In genomic region chr13:83739131-83739530, GRCm38 (mm10) we compare ENCODE assay signal across 9 mouse cellular contexts.
DNase-seq lines count a peak whose midpoint lies in the region; ATAC-seq and TF ChIP-seq lines count a peak whose summit lies in the region.
"Had no signal": no experiment of that assay in that cellular context is flagged by ENCODE, and none has a peak within 500 bp of the region (broad histone marks: within the 10 kb centered on the region; RNA-seq: fewer than 3 reads in every experiment).

No protein-coding gene starts in this region.

- peak overlapping the region; percentile 88; the same call in 1 of the 2 replicates for H3K27ac ChIP-seq in cerebellum, adult 2 months (ENCODE audit: insufficient read depth, low read length)
- no peak overlapping the region for H3K27ac ChIP-seq in lung, embryonic 14.5 days (ENCODE audit: low read depth)
- H3K27ac ChIP-seq in intestine, embryonic 16.5 days (ENCODE audit: low read length): no peak overlapping the region
- H3K27ac ChIP-seq in stomach, embryonic 14.5 days (ENCODE audit: low read length): no peak overlapping the region

- TF ChIP-seq POLR2A in cerebellum, adult 2 months (IDR thresholded peaks at IDR 0.05; ENCODE audit: borderline replicate concordance, insufficient read depth, low read length): no peak

- ATAC-seq in lung, embryonic 14.5 days (ENCODE audit: insufficient read depth): no peak
- ATAC-seq in intestine, embryonic 16.5 days: no peak
- ATAC-seq in stomach, embryonic 14.5 days (ENCODE audit: insufficient number of reproducible peaks, insufficient read depth, low FRiP score, low read depth): no peak

- 1% methylated on average over 3 of the region's 3 CpGs for WGBS in cerebellum, adult 2 months
- WGBS in lung, embryonic 14.5 days: 14% methylated on average over 3 of the region's 3 CpGs
- WGBS in intestine, embryonic 16.5 days: 11% methylated on average over 3 of the region's 3 CpGs
- WGBS in stomach, embryonic 14.5 days: 10% methylated on average over 3 of the region's 3 CpGs

- peak overlapping the region; percentile 84 for H3K4me3 ChIP-seq in cerebellum, adult 2 months (replicated peaks; ENCODE audit: insufficient read depth, low read depth, low read length)
- H3K4me3 ChIP-seq in lung, embryonic 14.5 days (ENCODE audit: low read depth, low read length): no peak overlapping the region
- H3K4me3 ChIP-seq in intestine, embryonic 16.5 days (ENCODE audit: low read length): peak overlapping the region; percentile 7; the same call in 1 of the 2 replicates
- H3K4me3 ChIP-seq in stomach, embryonic 14.5 days (ENCODE audit: low read depth, low read length): peak overlapping the region; percentile 5; the same call in 1 of the 2 replicates

- no peak overlapping the region for H3K9ac ChIP-seq in lung, embryonic 14.5 days
- no peak overlapping the region for H3K9ac ChIP-seq in intestine, embryonic 16.5 days (ENCODE audit: low read depth, low read length)
- no peak overlapping the region for H3K9ac ChIP-seq in stomach, embryonic 14.5 days (replicated peaks; ENCODE audit: low read depth, low read length)

- TF ChIP-seq CTCF in cerebellum, adult 2 months (IDR thresholded peaks at IDR 0.05; ENCODE audit: borderline replicate concordance, insufficient read depth, low read depth, low read length): no peak
- no peak for TF ChIP-seq CTCF in lung, embryonic 14.5 days (IDR thresholded peaks at IDR 0.05; ENCODE audit: low read depth)

- no peak for DNase-seq in cerebellum, adult 2 months
- DNase-seq in cerebellum, postnatal 10 days: no peak
- DNase-seq in lung, embryonic 14.5 days: no peak
- DNase-seq in lung, postnatal 25 days (ENCODE audit: low spot score): no peak
- no peak for DNase-seq in spleen, adult 12 weeks (ENCODE audit: low spot score)
- DNase-seq in cerebellum, adult 11-12 months: no peak
- DNase-seq: gastrocnemius, postnatal 25 days had no signal

- H3K4me2 ChIP-seq in lung, embryonic 14.5 days: peak overlapping the region; percentile 11; the same call in 1 of the 2 replicates
- H3K4me2 ChIP-seq in intestine, embryonic 16.5 days (ENCODE audit: low read depth, low read length): peak overlapping the region; percentile 35
- no peak overlapping the region; the same call in 1 of the 2 replicates for H3K4me2 ChIP-seq in stomach, embryonic 14.5 days (replicated peaks; ENCODE audit: low read depth, low read length)

- H3K36me3 ChIP-seq in lung, embryonic 14.5 days (ENCODE audit: insufficient read depth): no peaks in the 10 kb centered on the region
- no peaks in the 10 kb centered on the region for H3K36me3 ChIP-seq in intestine, embryonic 16.5 days (ENCODE audit: control insufficient read depth, insufficient read depth, low read length)
- no peaks in the 10 kb centered on the region for H3K36me3 ChIP-seq in stomach, embryonic 14.5 days (ENCODE audit: control insufficient read depth, insufficient read depth, low read length)

- H3K27me3 ChIP-seq in cerebellum, adult 2 months (ENCODE audit: control insufficient read depth, insufficient read depth, low read length): no peaks in the 10 kb centered on the region
- H3K27me3 ChIP-seq in lung, embryonic 14.5 days (ENCODE audit: insufficient read depth, low read length): peaks cover 67% of the 10 kb centered on the region
- H3K27me3 ChIP-seq in intestine, embryonic 16.5 days (replicated peaks; ENCODE audit: control insufficient read depth, insufficient read depth, low read length): peaks cover 35% of the 10 kb centered on the region
- peaks cover 56% of the 10 kb centered on the region for H3K27me3 ChIP-seq in stomach, embryonic 14.5 days (ENCODE audit: control insufficient read depth, insufficient read depth, low read length)

- H3K4me1 ChIP-seq in cerebellum, adult 2 months (ENCODE audit: control insufficient read depth, insufficient read depth, low read length): peaks cover 2% of the 10 kb centered on the region; the same call in 1 of the 2 replicates
- H3K4me1 ChIP-seq in lung, embryonic 14.5 days (ENCODE audit: insufficient read depth): no peaks in the 10 kb centered on the region
- H3K4me1 ChIP-seq in intestine, embryonic 16.5 days (ENCODE audit: control insufficient read depth, insufficient read depth, low read length): no peaks in the 10 kb centered on the region
- H3K4me1 ChIP-seq in stomach, embryonic 14.5 days (ENCODE audit: control insufficient read depth, insufficient read depth, low read length): no peaks in the 10 kb centered on the region

- no peaks in the 10 kb centered on the region for H3K9me3 ChIP-seq in lung, embryonic 14.5 days (ENCODE audit: low read depth, low read length)
- H3K9me3 ChIP-seq in intestine, embryonic 16.5 days (ENCODE audit: control insufficient read depth, low read length): no peaks in the 10 kb centered on the region
- H3K9me3 ChIP-seq in stomach, embryonic 14.5 days (ENCODE audit: control insufficient read depth, low read depth, low read length): no peaks in the 10 kb centered on the region
